Mouse (Mus musculus) embryo, embryonic 10.5 days (tissue): Measurements from ENCODE around the gene E2f1.

ENCODE experiments used
- DNase-seq: peaks from one replicate; pipeline ENCODE4 v3.0.0-alpha.2; 2015; ENCODE audit warnings: low spot score

Gene E2f1

DNA sequence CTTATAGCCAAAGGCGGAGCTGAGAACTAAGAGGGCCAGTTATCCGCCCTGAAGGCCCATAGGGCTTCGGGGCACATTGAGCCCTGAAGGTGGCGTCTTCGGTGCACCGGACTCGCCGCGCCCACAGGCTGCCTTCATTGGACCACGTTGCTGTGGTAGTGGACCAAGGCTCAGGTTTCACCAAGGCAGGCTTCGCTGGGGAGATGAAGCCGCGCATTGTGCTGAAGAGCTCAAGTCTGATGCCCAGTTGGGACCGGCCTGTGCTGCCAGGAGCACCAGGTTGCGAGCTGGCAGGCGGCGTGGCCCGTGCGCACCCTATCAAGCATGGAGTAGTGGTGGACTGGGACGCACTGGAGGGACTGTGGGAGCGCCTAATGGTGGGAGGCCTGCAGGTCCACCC is 17.8 kb downstream of the E2f1 start:
- DNase-seq: peak; percentile 56

DNA sequence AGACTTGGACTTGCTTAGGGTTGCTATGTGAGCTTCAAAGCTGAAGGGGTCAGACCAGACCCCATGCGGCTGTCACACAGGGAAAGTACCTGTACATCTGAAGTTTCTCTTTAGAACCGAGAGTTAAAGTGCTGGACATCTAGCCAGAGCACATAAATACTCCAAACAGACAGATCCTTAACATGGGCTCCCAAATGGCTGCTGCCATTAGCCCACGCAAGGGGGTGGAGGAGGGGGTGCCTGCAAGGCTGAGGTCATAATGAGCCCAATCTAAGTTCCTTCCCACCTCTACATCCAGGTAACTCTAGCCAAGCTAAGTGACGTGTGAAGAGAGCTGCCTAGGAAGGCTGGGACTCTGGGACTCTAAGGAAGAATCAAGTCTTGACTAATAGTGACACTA is 18.2 kb downstream of the E2f1 start, which contains the start of gene Actl10:
Gene Actl10, plus strand, starts transcription at position 301 of the 400 bp plus-strand sequence.
- DNase-seq: no peak

DNA sequence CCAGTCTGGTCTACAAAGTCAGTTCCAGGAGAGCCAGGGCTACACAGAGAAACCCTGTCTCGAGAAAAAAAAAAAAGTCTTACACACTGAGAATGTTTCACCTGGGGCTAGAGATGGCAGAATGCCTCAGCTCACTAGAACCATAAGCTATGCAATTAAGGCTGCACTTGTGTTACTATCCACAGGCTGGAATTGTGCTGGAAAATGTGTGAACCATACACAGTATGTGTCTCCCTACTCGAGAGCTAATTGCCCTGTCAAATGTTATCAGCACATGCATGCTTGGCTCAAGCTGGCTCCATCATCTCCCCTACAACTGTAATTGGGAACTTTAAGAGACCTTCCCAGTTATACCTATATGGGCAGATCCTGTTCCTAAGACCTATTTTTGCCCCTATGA is 18.8 kb downstream of the E2f1 start:
- no peak for DNase-seq

GRCm38 (mm10) chr2:154549886-154550189 is 19.9 kb downstream of the E2f1 start:
- no peak for DNase-seq

DNA sequence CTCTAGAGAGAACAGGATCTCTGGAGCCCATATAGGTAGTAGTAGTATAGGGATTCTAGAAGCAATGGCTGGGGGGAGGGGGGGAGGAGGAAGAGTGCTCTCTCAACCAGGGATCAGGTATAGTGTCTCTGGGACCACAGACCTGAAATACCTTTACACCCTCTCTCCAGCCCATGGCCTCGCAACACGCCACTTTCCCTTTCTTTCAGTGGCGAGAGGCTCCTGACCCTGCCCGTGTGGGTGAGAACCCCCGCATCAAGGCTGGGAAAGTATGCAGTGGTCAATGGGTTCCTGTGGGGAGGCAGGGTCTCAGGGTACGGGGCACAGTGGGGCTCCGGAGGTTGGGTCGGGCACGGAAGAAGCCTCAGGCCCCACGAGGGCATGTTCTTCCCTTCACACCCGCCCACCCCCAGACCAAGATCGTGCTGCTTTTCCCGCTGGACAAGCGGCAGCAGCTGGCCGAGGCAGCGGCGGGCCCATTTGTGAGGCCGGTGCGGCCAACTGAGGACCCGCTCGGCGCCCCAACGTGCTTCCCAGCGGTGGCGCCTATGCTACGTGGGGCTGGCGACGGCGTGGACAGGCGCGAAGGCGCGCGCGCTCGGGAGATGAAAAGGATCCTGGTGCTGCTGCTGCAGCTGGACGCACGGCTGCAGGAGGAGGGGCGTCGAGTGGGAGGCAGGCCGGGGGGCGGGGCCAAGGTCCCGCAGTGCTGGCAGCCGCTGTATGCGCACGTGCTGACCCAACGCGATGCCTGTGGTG is 20.4 kb downstream of the E2f1 start:
- peak; percentile 87 for DNase-seq

DNA sequence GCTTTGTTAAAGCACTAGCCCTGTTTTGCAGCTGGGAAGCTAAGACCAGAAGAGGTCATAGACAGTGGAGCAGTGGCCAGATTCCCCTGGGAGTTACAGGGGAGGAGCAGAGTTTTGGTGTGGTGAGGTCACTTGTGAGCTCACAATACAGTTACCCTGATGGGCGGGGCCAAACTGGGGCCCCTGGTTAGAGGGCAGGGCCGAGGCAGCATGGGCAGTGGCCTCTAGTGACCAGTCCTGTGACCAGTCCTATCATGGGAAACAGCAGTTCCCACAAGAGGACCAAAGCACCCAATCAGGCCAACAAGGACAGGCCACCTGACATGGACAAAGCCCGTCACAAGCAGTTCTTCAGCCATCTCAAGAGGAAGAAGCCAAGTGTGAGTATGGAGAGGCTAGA is 21.0 kb downstream of the E2f1 start:
- peak; percentile 54 for DNase-seq

DNA sequence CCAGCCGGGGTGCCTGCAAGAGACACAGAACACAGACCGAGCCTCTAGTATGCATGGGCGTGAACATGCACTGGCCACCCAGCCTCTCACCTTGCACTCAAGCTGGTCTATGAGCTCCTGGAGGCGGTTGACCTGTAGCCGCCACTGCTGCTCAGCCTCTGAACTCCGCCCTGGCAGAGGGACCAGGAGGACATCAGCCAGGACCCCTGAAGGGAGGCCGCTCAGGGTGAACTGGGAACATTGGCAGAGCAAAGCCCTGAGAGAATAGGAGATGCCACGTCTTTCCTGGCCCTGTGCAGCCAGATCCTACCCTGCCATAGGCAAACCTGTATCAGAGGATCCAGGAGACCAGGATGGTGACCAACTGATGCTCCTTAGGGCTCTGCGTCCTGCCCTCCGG is 23.0 kb downstream of the E2f1 start, which contains the start of gene 1700003F12Rik:
Gene 1700003F12Rik, plus strand, starts transcription at position 375 of the 400 bp plus-strand sequence.
- no peak for DNase-seq

- no peak for DNase-seq
Measured at GRCm38 (mm10) chr2:154543567-154544347, 25.9 kb downstream of the E2f1 start.

- no peak for DNase-seq
Measured at GRCm38 (mm10) chr2:154541630-154542029, 28.1 kb downstream of the E2f1 start.

- DNase-seq: peak; percentile 64
Measured at GRCm38 (mm10) chr2:154539720-154540119, 30.0 kb downstream of the E2f1 start.

- no peak for DNase-seq
Measured at GRCm38 (mm10) chr2:154538710-154539109, 31.0 kb downstream of the E2f1 start.

DNA sequence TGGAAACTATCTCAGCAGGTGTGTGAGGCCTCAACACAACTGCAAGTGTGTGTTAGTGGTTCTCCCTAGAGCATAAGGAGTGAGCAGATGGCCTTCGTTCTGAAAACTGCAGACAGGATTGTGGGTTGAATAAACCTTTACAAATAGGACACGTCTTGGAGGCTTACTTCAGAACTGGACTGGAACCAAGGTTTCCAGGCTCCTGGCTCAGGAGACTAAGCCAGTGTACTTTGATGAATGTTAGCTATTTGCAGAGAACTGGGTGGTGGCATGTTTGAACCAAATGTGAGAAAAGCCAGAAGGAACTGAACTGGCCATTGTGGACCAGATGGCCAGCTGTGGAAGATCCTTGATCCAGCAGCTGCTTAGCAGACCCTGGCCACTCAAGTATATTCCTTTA is 31.4 kb downstream of the E2f1 start:
- DNase-seq: no peak

DNA sequence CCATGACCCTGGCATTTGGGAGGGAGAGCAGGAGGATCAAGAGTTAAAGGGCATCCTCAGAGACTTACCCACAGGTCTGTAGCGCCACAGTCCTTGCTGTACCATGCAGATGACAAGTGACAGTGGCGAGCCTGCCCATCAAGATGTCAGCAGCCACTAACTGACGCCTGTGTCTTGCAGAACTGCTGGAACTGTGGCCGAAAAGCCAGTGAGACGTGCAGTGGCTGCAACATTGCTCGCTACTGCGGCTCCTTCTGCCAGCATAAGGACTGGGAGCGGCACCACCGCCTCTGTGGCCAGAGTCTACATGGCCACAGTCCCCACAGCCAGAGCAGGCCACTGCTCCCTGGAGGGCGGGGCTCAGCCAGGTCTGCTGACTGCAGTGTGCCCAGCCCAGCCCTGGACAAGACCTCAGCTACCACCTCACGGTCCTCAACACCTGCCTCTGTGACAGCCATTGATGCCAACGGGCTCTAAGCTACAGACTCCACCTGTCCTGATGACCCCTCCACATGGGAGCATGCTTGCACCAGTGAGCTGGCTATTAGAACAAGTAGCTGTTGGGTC is 34.9 kb downstream of the E2f1 start:
- no peak for DNase-seq

DNA sequence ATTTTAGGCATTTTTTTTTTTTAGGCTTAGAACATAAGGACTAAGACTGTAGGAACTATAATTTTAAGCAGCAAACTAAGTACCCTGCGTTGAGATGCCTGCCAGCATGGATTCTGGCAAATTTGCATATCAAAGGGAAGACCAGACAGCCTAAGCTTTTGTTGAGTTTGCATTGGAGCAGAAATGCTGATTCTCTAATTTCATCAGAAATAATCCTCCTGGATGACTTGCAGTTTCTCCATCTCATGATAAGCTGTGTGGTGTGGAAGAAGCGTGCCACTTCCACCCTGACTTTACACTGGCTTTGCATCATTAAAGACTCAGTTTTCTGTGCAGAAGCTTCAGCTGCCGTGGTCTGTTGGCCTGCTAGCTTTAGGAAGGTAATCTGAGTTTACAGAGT is 36.8 kb downstream of the E2f1 start:
- no peak for DNase-seq

- no peak for DNase-seq
Measured at GRCm38 (mm10) chr2:154526531-154526930, 43.2 kb downstream of the E2f1 start.

DNA sequence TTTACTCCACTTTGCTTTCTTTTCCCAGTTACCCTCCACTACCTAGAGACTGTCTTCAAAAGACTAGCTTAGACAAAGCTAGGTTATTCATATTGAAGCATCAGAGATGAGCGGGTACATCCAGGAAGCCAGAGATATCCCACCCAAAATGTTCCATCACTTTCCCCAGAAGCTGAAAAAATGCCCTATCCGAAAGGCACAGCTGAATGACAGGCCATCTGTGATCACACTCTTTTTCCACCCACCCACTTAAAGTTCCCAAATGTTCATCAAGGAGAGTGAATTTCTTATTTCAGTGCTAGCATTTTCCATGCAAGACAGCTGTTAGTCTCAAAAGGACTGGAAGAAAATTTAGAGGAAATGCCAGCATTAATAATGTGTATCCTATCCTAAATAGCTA is 44.4 kb downstream of the E2f1 start:
- DNase-seq: no peak

DNA sequence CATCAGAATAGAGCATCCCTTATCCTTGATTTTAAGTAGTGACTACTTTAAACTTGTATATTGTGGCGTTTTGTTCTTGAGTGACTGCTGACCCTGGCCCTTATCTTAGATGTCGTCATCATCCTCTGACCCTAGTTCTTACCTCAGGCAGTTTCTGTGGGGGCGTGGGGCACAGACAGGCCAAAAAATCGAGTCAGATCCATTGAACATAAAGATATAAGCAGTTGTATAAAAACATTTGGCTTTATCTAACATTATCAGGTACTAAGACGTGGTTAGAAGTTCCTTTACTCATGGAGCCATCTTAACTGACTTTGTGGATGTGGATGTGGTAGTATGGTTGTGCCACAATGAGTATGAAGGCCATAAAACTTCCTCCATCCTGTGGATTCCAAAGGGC is 47.4 kb downstream of the E2f1 start:
- no peak for DNase-seq

DNA sequence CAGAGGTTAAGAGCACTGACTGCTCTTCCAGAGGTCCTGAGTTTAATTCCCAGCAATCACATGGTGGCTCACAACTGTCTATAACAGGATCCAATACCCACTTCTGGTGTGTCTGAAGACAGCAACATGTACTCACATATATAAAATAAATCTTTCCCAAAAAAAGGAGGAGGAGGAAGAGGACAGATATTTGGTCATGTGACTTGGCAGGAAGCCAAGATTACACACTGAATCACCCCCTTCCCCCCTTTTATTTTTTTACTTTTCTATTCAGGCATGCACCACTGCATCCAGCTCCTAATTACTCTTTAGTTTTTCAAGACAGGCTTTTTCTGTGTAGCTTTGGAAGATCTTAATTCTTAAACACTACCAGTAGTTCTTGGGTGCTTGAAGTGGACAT is 48.2 kb downstream of the E2f1 start:
- no peak for DNase-seq

GRCm38 (mm10) chr2:154517424-154517823 is 52.3 kb downstream of the E2f1 start:
- no peak for DNase-seq

- no peak for DNase-seq
Measured at GRCm38 (mm10) chr2:154516944-154517343, 52.7 kb downstream of the E2f1 start.

- DNase-seq: no peak
Measured at GRCm38 (mm10) chr2:154510141-154510540, 59.6 kb downstream of the E2f1 start.
